Mouse (Mus musculus): Measurements from ENCODE around the gene Slc2a8.
"Not testable (repeated sequence)": the region's sequence is repeated elsewhere in the genome, so short reads cannot be mapped to it uniquely, and the experiment has no call there.

Slc2a8 gene

DNA sequence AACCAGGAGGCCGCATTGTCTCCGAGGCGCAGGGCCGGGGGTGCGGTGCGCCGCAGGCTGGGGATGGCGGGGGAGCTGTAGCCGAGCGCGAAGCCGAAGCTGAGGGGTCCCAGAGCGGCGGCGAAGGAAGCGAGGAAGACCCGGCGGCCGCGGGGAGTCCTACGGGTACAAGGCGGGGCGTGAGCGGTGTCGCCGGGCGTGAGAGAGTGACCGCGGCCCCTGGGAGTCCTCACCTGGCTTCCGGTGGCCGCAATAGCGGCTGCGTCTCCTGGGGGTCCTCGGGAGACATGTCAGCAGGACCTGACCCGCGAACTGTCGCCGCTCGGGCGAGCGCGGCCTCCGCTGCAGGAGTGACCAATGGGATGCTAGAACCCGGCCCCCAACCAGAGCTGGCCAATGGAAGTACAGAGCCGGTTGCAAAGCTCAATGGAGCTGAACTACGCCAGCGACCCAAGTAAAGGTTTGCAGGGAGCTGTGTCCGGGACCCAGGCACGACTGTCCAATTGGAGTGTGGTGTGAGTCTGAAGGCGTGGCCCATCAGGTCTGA lies at the start of gene Slc2a8:
Slc2a8 (minus strand) TSS at position 359 of the 547 bp plus-strand sequence.
- peak; percentile 77 for DNase-seq

DNA sequence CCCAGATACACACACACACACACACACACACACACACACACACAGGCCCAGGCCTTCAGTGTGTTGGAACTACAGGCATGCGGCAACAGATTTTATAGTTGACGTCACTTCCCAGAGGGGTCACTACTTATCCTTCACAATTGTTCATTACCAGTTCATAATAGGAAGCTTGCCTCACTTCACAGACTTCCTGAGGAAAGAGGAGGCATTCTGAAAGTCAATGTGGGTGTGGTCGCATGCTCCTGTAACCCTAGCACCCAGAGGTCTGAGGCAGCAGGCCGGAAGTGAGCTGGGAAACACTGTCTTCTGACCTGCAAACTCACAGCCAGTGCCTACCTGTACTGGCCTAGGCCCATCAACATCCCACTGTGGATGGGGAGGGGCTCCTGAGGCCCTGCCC lies 43.2 kb upstream of the Slc2a8 start:
- DNase-seq, result no peak

DNA sequence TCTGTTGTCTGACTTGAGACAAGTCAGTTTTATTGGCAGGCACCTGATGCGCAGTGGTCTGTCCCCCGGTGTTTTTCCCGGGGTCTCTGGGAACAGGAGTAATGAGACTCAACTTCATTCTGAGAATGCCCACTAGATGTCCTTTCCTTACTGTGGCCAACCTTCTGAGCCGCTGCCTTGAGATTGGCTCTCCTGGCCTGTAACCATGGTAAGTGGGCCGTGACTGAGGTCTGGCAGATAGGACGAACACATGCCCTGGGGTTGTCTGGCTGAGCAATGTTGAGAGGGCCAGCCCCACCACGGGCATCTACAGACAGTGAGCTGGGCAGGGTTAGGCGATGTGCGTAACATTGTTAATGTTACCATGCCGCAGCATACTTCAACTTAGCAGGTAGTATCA lies 42.7 kb upstream of the Slc2a8 start:
- no peak for DNase-seq

DNA sequence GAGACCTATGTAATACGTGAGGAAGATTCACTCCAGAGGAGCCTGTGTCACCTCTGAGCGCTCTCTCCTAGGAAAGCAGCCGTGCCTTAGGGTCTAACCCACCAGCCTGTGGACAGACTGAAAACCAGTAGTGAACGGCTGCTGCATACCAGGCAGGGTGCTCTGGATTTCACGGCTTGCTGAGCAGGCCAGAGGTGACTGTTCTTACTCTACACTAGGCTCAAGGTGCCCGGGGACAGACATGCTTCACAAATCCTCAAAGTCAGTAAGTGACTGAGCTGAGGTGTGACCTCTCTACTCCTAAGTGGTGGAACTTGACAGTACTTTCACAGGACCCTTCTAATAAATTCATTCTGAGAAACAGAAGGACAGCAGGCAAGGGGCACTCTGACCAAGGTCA lies 41.0 kb upstream of the Slc2a8 start:
- DNase-seq, result no peak

DNA sequence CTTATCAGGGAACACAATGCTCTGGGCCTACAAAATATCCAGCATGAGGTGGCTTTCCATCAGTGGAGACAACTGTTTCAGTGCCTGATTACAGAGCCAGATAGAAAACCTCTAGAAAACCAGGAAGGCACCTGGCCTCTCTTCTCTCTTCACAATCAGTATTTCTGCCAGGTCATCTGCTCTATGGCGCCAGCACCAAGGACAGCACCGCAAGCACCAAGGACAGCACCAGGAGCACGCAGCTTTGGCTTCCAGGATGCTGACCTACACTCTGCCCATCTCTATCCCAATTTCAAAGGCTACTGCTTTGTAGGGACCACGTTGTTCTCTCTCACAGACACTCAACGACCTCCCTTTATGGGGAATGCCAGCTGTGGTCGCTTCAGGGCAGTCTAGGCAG lies 36.1 kb upstream of the Slc2a8 start:
- DNase-seq, result peak; percentile 51

DNA sequence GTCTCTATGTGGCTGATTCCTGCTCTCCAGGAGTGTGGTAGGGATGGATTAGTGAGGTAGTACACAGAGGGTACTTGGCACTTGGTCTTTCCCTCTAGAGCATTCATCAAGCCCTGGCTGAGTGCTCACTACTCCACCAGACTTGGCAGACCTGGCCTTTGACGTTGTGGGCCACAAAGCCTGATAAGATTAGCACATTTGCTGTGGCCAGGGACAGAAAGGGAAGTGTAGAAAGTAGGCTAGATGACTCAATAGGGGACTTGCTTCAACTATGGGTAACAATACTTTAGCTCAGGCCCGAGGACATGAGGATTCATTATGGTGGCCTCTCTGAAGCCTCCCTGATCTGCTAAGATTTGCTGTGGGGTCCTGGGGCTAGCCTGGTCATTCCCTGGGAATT lies 35.3 kb upstream of the Slc2a8 start:
- DNase-seq, result no peak

DNA sequence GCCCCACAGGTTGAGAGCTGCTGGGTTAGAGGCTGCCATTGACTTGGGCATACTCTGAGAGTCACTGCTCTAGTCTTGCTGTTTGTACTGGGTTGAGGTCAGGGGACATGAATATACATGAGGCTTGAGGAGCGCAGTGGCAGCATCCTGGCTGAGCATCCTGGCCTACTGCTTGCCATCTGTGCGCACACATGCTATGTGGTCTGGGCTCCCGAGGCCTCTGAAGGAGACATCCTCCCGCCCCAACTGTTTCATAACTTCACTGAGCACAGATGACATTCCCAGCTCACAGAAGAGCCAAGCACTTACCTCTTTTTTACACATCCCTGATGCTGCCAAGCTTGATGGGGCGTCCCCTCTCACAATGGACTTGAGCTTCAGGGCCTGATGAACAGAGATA lies 33.0 kb upstream of the Slc2a8 start:
- DNase-seq, result no peak

DNA sequence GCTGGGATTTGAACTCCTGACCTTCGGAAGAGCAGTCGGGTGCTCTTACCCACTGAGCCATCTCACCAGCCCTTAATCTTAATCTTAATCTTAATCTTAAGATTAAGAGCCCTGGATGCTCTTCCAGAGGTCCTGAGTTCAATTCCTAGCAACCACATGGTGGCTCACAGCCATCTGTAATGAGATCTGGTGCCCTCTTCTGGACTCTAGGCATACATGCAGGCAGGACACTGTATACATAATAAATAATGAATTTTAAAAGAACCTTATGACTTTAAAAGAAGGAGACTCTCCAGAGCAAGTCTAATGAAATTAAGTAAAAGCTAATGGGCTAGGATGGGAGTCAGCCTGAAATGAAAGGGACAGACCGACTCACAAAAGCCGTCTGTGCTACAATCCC lies 27.2 kb upstream of the Slc2a8 start:
- not testable (repeated sequence) for DNase-seq

DNA sequence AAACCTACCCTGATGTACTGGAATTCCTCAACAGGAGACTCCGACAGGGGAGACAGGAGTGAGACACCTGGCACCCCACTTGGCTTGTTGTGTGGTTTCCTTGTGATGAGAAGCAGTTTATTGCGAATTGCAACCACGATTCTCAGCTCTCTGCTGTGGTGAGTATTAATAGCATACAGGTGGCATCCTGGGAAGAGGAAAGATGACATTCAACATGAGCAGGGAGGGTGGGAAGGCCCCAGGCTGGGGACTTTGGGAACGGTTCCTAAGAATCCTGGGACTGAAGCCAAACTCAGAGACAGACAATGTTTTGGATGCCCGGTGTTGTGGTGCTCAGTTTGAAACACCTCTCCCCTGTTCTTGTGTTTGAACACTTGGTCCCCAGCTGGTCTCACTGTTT lies 23.2 kb upstream of the Slc2a8 start:
- no peak for DNase-seq

DNA sequence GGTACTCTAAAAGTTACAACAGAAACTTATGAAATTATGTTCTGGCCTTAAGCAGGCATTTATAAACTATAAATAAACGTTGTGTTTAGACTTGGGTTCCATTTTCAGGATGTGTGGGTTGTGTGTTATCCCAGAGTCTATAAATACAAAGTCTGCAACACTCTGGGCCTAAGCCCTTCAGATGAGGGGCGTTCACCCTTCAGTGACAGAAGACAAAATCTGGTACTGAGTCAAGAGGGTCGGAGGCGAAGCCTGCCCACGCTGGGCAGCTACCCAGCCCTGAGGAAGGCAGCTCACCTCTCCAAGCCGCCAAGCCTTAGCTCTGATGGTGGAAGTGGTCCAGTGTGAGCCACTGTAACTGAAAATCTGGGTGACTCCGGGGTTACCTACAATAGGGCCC lies 20.3 kb upstream of the Slc2a8 start:
- DNase-seq, result no peak

DNA sequence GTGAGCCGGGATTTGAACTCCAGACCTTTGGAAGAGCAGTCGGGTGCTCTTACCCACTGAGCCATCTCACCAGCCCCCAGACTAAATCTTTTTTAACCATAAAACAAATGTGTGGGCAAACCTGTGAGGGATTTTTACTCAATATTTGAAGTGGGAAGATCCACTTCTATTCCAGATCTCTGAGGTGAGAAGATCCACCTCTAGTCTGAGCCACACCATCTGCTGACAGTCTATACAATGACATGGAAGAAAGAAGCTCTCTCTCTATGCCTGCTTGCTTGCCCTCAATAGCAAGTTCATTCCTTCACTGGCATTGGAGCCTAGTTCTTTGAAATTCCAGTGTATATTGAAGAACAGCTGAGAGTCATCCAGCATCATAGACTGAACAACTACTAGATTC lies 17.9 kb upstream of the Slc2a8 start:
- DNase-seq, result no peak

DNA sequence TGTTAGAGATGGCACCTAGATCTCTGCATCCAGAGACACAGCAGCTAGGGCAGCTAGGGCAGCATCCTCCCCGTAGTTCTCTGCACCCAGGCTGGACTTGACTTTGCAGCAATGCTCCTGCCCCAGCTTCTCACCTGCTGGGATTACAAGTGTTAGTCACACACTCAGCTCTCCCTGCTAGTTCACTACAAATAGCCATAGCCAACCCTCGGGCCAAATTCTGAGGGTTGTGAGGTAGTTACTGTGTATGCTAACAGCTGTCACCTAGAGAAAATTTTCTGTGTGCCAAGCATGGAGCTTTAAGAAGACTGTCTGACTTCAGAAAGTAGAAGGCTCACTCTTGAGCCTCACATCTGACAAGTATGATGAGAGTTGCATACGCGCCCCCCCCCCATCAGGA lies 15.9 kb upstream of the Slc2a8 start:
- DNase-seq, result no peak

DNA sequence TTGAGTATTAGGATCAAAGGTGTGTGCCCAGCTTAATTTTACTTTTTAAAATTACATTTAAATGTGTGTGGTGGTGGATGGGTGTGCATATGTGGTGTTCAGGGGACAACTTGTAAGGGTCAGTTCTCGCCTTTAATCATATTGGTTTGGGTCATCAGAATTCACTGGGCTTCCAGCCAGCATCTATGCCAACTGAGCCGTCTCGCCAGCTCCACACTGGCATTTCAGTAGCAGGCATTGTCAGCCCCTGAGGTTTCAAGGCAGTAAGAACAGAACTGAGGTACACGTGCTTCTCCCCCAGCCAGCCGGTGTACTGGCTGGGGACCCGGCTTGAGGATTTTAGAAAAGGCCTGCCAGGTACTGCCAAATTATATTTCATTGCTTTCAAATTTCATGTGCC lies 15.2 kb upstream of the Slc2a8 start:
- no peak for DNase-seq

DNA sequence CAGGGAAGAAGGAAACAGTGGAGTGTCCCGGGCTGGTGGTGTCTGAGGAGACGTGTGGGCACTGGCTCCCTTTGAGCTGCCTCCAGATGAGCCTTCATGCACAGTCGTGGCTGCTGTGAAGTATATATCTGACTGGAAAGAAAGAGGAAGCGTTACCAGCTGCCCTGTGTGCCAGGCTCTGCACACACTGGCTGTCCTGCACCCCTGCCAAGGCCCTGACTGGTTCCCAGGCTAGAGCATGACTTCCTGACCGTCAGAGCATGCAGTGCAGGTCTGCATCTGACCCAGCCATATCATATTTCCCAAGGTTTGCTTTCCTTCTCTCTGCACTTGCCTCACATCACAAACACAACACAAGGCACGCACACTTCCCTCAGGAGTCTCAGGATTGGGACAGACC lies 10.2 kb upstream of the Slc2a8 start:
- no peak for DNase-seq

DNA sequence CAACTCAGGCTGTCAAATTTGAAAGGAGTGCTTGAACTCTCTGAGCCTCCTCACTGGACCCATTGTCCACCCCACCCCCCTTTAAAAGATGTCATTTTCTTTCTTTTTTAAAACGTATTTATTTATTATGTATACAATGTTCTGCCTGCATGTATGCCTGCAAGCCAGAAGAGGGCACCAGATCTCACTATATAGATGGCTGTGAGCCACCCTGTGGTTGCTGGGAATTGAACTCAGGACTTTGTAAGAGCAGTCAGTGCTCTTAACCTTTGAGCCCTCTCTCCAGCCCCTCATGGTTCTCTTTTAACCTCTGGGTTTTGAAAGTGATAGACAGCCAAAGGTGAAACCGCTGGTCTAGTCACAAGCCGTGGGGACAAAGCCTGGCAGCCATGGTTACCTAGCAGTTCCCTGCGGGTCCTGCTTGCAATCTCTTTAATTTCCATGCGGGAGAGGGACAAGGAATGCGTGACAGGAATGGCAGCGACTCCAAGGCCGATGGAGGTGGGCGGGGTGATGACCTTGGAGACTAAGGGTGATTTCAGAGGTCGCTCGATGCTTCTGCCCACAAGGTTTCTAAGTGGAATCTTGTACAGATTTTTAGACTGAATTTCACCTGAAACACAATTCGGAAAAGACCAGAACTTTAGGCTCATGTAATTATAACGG lies 8.4 kb upstream of the Slc2a8 start:
- no peak for DNase-seq

DNA sequence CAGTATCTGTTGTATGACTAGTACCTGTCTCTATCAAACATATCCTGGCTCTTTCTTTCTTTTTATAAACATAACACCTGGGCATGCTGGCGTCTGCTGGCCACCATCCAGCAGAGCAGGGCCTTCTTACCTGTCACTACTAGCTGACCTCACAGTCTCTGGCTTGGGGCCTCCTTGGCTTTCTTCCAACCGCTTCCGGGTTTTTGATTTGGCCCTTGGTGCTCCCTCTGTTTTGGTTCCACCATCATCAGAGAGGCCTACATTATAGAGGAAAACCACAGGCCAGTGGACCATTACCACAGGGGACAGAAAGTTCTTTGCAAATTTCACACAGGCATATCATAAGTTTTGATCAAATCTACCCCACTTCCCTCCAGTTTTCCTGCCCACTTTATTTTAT lies 7.5 kb upstream of the Slc2a8 start:
- DNase-seq, result no peak

DNA sequence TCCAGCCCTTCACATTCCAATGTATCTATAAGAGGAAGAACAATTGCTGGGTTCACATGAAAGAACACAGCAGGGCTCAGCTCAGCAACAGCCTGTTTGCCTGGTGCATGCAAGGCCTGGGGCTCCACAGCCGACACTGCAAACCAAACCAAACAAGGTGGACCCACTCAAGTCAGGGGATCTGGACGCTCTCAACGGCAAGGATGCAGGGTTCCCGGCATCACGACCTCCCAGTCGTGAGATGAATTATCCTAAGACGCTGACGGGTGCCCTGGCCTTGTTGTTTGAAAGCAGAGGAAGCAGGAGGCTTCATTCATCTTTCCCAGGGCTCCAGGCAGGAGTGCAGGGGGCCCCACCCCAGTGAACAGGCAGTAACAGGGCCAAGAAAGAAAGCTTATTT lies 4.0 kb upstream of the Slc2a8 start:
- no peak for DNase-seq

DNA sequence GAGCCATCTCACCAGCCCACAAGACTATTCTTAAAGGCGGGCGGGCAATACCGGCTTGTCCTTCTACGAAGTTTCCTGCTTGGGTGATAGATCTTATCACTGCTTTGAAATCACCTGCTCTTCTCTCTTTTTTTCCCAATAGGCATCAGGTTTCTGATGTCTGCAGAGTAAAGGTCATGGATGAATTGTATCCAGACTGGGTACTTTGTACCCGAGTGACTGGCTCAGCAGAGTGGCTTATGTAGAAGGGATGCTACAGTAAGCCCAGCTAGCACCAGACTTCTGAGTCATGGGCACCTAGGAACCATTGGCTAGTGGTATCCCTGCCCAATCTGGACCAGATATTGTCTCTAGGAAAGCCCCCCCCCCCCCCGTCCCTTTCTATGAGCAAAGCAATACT lies 1.7 kb upstream of the Slc2a8 start:
- no peak for DNase-seq

DNA sequence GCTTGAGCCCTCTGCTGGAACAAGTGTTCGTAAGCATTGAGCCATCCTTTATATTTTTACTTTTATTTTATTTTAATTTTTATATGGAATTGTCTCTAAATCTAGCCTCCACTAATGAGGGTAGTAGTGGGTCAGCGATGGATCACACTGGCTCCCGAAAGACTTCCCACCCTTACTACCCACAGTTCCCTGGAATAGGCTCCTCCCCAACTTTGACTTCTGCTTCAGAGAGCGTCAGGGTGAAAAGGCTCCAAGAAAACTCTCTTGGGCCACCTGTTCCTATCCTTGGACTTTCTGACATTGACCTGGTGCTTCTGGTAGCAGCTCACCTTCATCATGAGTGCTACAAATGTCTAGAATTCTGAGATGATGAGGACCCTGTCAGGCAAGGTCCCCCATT lies 817 bp upstream of the Slc2a8 start:
- DNase-seq, result no peak

DNA sequence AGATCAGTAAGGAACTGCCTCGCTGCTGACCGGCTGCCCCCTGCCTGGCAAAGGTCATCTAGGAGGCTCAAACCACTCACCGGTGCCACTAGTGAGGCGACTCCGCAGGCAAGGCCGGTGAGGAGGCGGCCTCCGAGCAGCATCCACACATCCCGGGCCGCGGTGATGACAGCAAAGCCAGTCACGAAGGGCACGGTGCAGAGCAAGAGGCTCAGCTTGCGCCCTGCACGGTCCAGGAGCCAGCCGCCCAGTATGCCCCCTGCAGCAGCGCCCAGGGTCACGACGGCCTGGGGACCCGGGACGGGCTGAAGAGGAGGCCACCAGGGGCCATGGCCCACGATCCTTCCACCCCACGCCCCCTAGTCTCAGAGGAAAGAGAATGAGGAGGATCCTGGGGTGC lies 602 bp downstream of the Slc2a8 start:
- peak; percentile 16 for DNase-seq

DNA sequence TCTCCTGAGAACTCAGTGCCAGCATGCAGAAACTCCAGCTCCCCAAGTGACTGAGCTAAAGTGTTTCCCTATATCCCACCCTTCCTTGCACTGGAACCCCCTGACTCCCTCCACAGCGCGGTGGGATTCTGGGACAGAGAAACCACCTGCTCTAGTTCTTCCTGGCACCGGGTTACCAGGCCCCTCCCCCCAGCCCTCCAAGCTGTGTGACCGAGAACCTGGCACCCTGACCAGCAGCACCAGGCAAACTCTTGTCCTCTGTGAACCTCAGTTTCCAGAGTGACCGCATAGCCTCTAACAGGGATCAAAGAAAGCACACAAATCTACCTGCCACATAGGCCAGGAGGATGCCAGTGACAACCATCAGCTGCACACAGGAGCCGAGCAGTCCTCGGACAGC lies 2.2 kb downstream of the Slc2a8 start:
- DNase-seq, result no peak

DNA sequence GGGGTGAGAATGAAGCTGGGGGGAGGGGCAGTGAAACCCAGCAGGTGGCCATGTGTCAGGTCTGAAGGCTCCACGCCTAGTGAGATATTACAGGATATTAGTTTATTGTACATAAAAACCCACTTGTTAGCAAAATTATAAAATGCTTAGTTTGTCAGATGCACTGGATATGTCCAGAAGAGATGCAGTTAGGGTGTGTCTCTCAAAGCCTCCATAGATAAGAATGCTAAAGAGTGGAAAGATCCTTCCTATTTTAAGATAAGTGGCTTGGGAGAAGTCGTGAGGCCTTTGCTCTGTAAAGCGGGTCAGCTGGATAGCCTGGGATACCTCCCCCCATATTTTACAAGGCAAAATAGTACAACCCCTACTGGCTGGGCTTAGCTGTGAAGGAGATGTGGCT lies 3.2 kb downstream of the Slc2a8 start:
- no peak for DNase-seq

DNA sequence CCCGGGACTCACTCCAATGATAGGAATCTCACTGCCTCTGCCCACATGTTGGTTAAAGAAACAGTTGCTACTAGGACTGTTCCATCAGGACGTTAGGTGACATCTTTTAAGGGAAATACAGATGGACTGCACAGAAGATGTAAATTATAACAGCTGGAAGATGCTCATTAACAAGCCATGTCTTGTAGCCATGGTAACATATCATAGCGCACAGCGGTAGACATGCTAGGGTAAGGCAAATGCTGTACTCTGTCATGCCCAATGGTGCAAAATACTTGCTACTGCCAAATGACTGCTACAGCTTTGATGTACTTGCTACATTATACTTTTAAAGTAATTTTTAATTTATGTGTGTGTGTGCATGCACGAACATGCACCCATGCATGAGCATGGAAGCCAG lies 4.8 kb downstream of the Slc2a8 start:
- no peak for DNase-seq

DNA sequence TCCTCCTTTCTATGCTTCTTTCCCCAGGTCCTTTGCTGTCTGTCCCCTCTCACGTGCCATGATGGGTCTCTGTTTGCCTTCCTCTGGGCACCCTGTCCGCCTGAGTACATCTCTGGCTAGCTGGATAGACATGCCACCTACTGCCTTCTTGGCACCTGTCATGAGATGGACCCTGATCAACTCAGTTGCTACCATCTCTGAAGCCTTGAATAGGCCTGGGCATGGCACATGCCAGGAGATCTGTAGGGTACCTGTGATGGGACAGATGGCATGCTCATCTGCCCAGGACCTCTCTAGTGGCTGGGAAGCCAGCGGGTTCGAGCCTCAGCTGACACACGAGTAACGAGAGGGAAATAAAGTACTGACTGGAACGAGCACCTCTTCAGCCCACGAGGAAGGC lies 7.7 kb downstream of the Slc2a8 start:
- DNase-seq, result no peak

DNA sequence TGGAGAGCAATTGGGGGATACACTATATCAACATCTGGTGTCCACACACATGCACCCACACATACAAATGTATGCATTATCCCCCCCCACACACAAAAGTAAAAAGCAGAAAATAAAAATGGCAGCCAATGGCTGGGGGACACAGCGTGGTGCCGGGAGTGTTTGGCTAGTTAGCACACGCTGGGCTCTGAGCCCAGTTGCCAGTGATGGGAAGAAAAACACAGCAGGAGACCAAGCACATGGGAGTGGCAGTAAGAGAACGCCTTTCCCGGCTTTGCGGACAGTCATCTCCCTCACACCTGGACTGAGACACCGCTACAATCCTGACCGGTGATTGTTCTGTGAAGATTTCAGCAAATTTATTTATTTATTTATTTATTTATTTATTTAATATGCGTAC lies 10.6 kb downstream of the Slc2a8 start:
- no peak for DNase-seq

DNA sequence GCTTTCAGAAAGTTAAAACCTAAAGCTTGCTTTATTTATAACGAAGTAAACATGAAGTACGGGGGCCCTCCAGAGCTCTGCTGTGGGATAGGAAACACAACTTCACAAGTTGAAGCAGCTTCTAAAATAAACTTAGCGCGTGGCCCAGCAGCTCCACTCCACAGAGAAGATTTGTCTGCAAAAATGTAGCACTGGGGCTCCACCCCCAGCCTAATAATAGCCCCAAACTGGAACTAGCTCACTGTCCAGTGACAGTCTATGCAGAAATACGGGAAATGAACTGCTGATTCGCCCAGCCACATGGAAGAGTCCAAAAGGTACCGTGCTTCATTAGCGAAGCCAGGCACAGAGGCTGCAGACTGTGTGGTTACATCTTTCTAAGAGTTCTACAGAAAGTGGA lies 12.6 kb downstream of the Slc2a8 start:
- no peak for DNase-seq
